Mouse (Mus musculus) cortical plate, adult 2 months (tissue): ENCODE data around the gene 1700016K19Rik.

ENCODE experiments used
- CTCF ChIP-seq: fragments of 200-500 bp; IDR thresholded peaks from 2 replicates; pipeline ENCODE4 v1.5.1; 2011; ENCODE audit warnings: mild to moderate bottlenecking, control low read depth, low read length; ENCODE audit not compliant: insufficient read depth; ENCODE audit errors: extremely low read depth
- POLR2A ChIP-seq: fragments of 200-500 bp; IDR thresholded peaks from 2 replicates; pipeline ENCODE4 v1.6.1; 2011; ENCODE audit warnings: mild to moderate bottlenecking, low read length, control low read depth; ENCODE audit not compliant: insufficient read depth; ENCODE audit errors: extremely low read depth

GRCm38 (mm10) chr11:75980413-75980812 is 19.3 kb upstream of the 1700016K19Rik start:
- TF ChIP-seq POLR2A (no peak), CTCF (no peak)
